Mouse (Mus musculus): ENCODE measurements around the gene Pbrm1.

The Pbrm1 gene

GRCm38 (mm10) chr14:31165991-31166630 is 147.2 kb downstream of the Pbrm1 start:
- in situ Hi-C loops (cut with MboI, MseI), result no loop called here

- in situ Hi-C loops (cut with MboI, MseI), result no loop called here
Observed at GRCm38 (mm10) chr14:31166827-31167226, 147.9 kb downstream of the Pbrm1 start.

- in situ Hi-C loops (cut with MboI, MseI), result no loop called here
Observed at GRCm38 (mm10) chr14:31168425-31168824, 149.5 kb downstream of the Pbrm1 start, which contains the start of gene Stab1. Gene Stab1, minus strand, starts transcription at chr14:31168641.

- in situ Hi-C loops (cut with MboI, MseI), result no loop called here
Observed at GRCm38 (mm10) chr14:31169508-31169907, 150.6 kb downstream of the Pbrm1 start.

GRCm38 (mm10) chr14:31170963-31171362 is 152.0 kb downstream of the Pbrm1 start:
- in situ Hi-C loops (cut with MboI, MseI), result no loop called here
